Mouse (Mus musculus) heart, postnatal 0 days (tissue): ENCODE results near the gene Ogfrl1.

Experiments used
- CTCF ChIP-seq: IDR thresholded peaks from 2 replicates; pipeline ENCODE4 v1.5.1; 2016; ENCODE audit warnings: antibody characterized with exemption, control low read depth, low read depth
- EP300 ChIP-seq: IDR thresholded peaks from 2 replicates; pipeline ENCODE4 v1.6.1; 2016; ENCODE audit warnings: antibody characterized with exemption, low read depth

GRCm38 (mm10) chr1:23418941-23419340 lies 21.4 kb upstream of the Ogfrl1 start:
- TF ChIP-seq CTCF (no peak), EP300 (no peak)
